Mouse (Mus musculus): ENCODE measurements around the gene Slc44a1.

- TF ChIP-seq CTCF (conservative IDR thresholded peaks at IDR 0.05; ENCODE audit: low read length) (no peak), NANOG (IDR thresholded peaks at IDR 0.05; ENCODE audit: borderline replicate concordance, low read length) (no peak), POU5F1 (IDR thresholded peaks at IDR 0.05; ENCODE audit: borderline replicate concordance, low read length) (no peak)
Measured at GRCm38 (mm10) chr4:53522655-53523054, 82.4 kb downstream of the Slc44a1 start.

All from E14TG2a.4 (cell line).